Mouse (Mus musculus) large intestine, adult 2 months (tissue): Measurements from ENCODE around the gene Psmb10. TPM values are rescaled to one million over a fixed set of nuclear protein-coding genes. Genes with fewer than 3 reads are reported as not detected.

Experiments used
- DNase-seq: peaks from one replicate; pipeline ENCODE4 v3.0.0-alpha.2; 2012; ENCODE audit warnings: low read depth, low spot score
- WGBS: fragments of 180-500 bp; shearing (Covaris S2); methylation state at CpG from one replicate; pipeline ENCODE4 v1.1.7; 2018; 5-methylcytosine and 5-hydroxymethylcytosine counted together
- polyA plus RNA-seq: library from polyadenylated mRNA; depleted of rRNA; stranded (reverse); fragments of >200 nt; gene quantifications from 2 replicates; pipeline ENCODE4 v1.2.3, GENCODE M21; 2012

Psmb10 gene
- polyA plus RNA-seq, 1 experiment: 659 TPM

DNA sequence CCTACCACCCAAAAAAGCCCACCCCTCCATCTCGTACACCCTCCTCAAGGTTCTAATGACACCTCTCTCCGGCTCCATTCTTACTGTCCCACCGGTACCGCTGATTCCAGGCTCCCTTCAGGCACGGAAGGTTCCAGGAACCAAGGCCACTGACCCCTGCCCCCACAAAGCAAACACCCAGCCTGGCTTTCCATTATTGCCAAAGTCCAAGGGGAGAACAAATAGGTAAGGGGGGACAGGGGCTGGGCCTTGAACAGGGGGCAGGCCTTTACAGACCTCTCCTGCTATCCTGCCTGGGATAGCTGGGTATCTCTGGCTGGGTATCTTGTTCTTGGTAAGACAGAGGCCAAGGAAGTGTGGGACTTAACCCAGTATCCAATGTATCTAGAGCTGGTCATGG is 4.3 kb upstream of the Psmb10 start:
- no peak for DNase-seq
- 83% methylated on average over 5 of the region's 5 CpGs for WGBS

DNA sequence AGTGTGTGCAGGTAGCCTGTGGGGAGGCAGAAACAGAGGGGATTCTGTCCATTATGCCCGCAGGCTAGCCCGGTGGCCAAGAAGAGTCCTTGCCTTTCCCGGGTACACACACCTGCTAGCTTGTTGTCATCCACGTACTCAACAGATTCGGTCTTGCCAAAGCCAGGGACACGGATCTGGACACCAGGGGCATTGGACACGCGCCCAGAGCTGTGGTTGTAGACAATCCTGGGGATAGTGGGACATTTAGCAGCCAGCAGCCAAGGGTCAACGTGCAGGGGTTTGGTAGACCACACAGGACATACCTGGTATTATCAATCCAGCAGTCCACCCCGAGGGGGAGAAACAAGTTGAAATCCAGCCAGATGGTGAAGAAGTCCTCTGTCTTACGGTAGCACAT is 3.8 kb upstream of the Psmb10 start:
- WGBS: 91% methylated on average over 11 of the region's 11 CpGs
- DNase-seq: no peak

DNA sequence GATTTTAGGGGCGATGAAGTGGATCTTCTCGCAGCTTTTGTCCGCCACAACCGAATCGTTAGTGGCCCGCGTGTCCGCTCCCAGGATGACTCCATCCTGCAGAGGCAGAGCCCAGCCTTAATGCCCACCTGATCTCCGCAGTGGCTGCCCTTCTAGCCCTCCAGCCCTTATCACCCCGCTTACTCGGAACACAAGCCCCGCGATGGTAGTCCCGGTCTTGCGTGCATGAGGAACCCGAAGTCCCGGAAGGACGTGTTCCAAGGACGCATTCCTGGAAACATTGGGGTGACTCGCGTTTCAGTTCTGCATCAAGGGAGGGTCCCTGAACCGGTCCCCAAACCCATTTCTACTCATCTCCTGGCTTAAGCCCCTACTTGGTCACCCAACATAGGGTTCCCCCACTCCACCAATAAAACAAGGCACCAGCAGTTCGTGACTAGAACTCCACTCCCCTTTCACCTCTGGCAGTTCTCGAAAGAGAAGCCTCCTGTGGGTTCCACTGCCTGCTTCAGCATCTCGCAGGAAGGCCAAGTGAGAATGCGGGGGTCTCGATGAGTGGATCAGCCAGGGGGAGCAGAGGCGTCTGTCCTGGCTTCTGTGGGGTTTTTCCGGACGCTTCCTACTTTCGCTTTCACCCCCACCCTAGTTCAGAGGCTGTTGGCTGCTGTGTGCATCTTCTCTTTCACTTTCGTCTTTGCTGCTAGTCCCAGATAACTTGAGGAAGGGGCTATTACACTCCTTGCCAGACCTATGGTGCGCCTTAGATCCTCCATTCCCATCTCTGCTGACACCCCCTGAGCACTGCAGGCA is 543 bp downstream of the Psmb10 start:
- DNase-seq: peak; percentile 55
- WGBS: under 1% methylated on average over 33 of the region's 33 CpGs

DNA sequence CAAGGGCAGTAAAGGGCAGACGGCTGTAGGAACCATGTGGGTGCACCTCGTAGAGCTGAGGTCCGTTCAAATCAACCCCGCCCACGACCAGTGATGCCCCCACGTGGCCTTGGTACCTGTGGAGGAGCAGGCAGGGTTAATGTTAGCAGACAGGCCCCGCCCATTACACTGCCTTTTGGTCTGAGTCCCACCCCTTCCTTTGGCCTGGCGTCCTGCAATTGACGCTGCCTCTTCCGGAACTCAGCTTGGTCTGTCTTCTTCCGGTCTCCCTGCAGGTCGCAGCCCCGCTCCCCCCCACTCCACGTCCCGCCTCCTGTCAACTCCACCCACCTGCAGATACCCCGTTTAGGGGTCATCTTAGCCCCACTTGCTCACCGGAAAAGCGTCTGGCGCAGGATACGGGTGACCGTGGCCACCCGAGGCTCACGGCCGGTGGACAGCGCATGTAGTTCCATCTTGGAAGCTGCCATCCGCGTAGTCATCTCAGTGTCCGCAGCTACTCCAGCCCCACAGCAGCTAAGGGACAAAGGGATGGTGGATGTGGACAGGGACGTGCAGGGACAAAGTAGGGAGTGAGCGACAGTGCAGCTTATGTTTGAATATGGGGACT is 1.3 kb downstream of the Psmb10 start:
- WGBS: under 1% methylated on average over 30 of the region's 30 CpGs
- peak; percentile 62 for DNase-seq

DNA sequence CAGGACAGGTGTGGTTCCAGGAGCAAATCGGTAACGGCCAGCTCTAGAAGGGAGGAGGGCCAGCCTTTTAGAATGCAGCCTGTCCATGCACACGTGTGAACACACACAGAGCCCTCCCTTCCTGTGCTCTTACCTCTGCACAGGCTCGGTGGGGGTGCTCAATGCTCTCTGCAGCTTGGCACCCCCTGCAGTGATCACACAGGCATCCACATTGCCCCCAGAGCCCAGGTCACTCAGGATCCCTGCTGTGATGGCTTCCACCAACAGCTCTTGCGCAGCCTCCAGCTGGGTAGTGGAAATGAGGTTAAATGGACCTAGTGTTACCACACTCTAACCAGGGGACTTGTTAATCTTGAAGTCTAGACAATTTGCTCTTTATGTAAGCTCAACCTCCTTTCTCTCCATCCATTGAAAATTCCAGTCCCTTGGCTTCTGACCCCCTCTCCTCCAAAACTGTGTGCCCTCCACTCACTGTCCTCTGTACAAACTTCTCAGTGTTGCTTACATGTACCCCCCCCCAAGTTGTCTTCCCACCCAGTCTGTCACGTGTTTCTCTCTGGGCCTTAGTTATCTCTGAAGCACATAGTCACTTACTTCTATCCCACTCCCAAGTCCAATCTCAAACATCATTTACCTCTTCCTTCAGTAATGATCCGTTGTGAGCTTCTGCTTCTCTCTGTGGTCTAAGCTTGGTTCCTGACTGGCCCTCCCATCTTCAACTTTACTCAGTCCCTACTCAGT is 2.2 kb downstream of the Psmb10 start:
- DNase-seq: no peak
- WGBS: 51% methylated on average over 7 of the region's 7 CpGs

DNA sequence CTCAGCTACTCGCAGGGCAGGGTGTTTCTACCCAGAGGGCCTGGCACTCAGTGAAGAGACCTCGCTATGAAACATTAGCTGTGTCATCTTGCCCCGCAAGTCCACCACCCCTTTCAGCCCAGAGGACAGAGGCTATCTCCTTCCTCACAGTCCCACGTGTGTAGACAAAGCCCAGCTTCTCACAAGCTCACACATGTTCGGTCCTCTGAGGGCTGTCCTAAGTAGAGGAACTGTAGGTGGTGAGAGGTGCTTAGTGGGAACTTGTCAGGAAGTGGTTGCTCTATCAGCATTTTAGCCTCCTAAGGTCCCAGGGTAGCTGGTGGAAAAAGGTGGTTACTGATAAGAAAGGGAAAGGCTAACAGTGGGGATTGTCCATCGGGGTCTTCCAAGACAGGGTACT is 3.1 kb downstream of the Psmb10 start:
- no peak for DNase-seq
- WGBS: 81% methylated on average over 6 of the region's 6 CpGs

DNA sequence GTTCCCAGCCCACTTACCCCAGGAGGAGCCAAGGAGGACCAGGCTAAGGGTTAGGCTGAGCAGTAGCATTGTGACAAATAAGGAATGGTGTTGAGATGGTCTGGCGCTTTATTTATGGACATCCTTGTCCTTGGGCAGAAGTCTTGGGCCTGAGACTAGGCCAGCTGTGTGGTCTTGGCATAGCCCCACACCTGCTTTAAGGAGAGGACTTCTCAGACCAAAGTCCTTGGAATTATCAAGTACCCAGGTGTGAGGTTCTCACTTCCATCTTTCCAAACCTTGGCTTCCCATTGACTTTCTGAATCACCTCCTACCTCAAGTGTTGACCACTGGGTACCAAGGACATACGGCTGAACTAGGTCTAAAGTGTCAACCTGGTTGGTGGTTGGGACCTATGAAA is 4.5 kb downstream of the Psmb10 start, which contains the start of gene Ctrl:
Gene Ctrl (minus strand): TSS at position 101 of the 400 bp plus-strand sequence.
- no peak for DNase-seq
- WGBS: 89% methylated on average over 2 of the region's 2 CpGs

DNA sequence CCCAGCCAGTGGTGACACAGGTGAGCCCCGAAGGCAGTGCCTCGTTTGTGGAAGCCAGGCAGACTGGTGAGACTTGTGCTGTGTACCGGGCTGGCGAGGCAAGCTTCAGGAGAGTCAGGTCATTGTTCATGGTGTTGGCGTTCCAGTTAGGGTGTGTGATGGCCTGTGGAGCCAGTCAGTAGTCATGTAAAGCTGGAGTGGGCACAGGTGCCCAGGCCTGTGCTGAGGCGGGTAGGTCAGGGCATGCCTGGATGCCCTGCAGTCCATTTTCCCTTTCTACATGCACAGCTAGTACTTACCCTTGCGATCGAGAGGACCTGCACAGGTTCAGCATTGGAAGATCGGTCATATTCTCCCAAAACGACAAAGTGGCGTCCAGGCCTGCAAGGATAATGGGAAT is 5.7 kb downstream of the Psmb10 start:
- no peak for DNase-seq
- WGBS: 90% methylated on average over 11 of the region's 11 CpGs

DNA sequence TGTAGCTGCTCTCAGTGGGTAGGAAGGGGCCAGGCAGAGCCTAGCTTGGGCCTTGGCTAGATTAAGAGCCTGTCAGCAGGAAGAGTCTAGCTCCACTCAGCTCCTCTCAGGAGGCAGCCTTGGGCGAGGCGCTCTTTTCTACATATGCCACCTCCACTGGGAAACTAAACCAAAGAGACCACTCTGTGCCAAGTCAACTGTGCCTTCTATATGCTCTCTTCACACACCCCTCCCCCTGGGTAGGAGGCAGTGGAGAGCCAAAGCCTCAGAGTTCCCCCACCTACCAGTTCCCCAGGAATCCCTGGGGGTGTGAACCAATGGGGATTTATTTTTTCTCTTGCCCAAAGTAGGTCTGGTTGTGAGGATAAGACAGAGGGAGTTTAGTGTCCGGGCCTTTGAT is 7.0 kb downstream of the Psmb10 start:
- WGBS: 97% methylated on average over 3 of the region's 3 CpGs
- no peak for DNase-seq

DNA sequence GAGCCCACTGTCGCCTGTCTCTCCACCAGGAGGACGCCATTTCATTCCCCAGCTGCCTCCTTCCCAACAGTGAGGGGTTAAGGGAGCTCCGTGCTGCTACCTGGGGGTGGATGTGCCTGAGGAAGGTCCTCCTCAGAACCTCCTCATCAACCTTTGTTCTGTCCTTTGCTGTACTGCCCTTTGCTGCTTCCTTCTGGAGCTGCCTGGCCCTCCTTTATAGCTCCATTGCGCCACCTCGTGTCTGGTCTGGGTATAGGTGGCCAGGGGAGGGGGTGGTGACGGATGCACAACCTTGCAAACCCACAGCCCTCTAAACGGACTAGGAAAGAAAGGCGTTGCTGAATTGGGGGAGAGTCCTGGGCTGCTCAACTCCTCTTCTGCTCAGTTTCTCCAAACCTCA is 7.6 kb downstream of the Psmb10 start:
- no peak for DNase-seq
- WGBS: 29% methylated on average over 8 of the region's 8 CpGs

DNA sequence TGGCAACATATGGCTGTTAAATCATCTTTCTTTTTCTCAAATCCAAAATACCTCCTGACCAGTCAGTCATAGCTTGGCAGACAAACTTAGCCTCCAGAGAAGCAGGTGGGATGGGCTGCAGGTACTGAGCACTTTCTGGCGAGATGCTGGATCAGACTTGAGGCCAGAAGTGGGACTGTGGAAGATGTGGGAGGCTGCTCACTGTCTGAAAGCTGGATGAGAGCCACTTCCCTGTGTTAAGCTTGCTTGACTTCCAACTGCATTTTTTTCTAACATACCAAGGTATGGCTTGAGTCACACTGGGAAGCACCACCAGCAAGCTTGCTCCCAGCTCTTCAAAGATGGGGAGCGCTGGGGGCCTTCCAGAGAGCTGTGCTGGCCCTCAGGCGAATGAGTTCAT is 13.1 kb downstream of the Psmb10 start:
- DNase-seq: no peak
- WGBS: 83% methylated on average over 3 of the region's 3 CpGs

DNA sequence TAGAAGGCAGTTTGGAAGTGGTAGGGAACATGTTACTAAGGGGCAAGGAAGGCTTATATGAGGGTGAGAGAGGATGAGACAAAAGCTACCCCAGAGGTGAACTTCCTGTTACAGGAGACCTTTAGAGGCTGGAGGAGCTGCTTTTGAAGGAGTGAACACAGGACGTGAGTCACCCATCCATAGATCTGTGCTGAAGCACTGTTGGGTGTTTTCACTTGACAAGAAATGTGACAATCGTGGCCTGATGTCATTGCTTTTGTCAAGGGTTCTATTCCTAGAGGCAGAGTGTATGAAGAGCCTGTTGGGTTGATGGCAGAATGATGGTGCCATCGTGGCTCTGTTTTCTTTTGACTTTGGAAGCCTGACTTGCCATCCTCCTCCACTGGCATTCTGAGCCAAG is 18.9 kb downstream of the Psmb10 start:
- 71% methylated on average over 3 of the region's 3 CpGs for WGBS
- no peak for DNase-seq

DNA sequence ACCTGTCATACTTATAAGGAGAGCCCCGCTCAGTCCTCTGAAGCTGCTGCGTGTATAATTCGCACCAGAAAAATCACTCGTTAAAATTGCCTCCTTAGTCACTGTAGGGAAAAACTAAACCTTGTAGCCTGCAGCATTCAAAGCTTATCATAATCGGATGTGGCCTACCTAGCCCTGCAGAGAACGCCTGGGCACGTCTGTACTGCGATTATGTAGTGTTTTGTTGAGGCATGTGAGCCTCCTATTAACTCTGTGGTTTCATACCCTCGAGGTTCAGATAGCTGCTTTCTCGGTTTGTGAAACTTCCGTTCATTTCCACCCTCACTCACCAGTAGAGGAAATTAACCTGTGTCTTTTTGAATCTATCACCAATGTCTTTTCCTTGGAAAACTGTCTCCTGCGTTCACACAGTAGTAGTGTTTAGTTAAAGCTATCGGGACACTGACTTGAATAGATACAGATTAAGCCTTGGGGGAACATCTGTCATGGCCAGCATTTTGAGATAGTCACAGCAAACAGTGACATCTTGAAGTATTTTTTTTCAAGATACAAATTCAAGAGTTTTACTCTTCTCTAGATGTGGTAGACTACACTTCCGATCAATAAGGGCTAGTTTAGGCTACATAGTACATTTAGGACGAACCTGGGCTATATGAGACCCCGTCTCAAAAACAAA is 37.2 kb downstream of the Psmb10 start:
- no peak for DNase-seq
- WGBS: 23% methylated on average over 16 of the region's 16 CpGs

DNA sequence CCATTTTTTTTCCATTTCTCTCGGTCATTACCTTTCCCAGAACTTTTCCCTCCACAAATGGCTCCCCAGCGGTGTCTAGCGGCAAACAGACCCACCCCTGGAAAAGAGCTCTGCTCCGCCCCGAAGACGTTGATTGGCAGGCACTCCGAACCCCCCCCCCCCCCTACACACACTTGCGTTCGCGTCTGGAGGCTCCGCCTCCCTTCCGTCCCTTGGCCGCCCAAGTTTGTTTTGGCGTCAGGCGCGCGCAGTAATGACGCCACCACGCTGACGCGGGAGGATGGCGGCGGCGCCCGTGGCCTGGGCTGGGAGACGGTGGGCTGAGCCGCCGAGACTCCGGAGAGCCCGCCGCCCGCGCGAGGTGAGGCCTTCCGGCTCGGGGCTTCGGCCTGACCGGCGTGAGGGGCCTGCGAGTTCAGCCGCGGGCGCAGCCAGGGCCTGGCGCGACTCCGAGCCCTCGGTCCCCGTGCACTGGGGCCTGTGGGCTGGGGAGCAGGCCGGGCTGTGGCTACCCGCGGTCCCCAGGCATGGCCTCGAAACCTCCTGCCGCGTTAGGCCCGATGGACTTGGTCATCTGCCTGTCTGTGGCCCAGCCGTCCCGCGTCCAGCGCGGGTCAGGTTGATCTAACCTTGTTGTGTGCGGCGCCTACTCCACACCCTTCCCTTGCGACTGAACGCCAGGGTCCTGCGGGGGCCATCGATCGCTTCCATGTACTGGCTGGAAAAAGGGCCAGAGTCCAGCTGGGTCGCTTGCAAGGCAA is 37.9 kb downstream of the Psmb10 start, which contains the start of gene Pskh1:
Gene Pskh1 (plus strand): TSS at position 262 of the 761 bp plus-strand sequence.
- WGBS: under 1% methylated on average over 68 of the region's 68 CpGs
- peak; percentile 57 for DNase-seq

DNA sequence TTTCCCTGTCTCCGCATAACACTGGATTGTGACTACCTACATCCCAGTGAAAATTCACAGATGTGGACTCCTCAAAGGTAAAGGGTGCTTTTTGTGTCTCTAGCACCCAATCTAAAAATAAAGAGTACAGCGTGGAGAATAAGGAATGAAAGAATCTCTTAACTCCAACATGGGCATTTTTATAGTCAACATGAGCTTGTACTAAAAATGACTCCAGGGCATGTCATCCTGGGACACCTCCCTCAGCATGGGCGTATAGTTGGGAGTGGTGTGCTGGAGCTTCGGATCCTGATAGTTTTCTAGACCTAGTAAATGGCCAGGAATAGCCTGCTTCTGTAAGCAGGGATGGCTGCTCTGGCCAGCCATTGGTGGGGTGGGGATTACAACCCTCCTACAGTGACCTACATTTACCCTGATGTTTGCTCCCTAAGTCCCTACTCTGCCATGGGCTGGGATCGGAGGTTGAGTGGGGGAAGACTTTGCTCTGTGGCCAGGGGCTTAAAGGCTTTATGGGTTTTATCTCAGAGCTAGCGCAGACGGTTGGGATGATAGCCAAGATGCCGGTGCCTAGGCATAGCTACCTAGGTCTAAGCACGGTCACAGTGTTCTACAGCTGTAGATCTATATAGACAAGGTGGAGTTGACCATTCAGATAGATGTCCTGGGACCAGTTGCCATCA is 40.3 kb downstream of the Psmb10 start:
- DNase-seq: no peak
- WGBS: 54% methylated on average over 9 of the region's 9 CpGs

DNA sequence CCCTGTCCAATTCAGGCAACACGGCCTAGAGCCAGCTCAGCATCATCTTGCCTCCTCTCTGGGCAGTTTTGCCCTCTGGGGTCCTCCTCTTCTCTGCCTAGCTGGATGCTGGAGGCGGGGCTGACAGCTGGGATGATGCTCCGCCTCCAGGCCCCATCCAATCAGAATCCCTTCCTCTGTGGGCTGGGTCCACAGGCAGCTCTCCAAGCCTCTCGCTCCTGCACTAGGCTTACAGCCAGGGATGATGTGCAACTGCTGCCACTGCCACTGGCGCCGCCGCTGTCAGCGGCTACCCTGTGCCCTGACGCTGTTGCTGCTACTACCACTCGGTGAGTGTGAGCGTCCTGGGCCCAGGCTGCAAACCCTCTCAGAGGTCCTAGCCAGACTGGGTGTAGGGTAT is 44.9 kb downstream of the Psmb10 start, which contains the start of gene Nrn1l:
Gene Nrn1l (plus strand): TSS at position 229 of the 400 bp plus-strand sequence.
- DNase-seq: no peak
- 30% methylated on average over 11 of the region's 11 CpGs for WGBS

DNA sequence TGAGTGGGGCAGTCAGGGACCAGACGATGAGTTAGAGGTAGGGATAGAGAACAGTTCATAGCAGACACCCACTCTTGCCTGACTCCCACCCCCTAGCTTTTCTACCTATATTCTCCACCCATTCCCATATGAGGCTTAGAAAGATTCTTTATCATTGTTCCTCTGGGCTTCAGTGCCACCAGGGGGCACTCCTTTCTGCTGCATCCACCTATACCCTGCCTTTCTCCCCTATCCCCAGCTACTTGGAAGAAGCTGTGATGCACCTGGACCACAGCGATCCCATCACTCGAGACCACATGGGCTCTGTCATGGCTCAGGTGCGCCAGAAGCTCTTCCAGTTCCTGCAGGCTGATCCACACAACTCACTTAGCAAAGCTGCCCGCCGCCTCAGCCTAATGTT is 45.8 kb downstream of the Psmb10 start:
- WGBS: 80% methylated on average over 6 of the region's 6 CpGs
- DNase-seq: no peak

DNA sequence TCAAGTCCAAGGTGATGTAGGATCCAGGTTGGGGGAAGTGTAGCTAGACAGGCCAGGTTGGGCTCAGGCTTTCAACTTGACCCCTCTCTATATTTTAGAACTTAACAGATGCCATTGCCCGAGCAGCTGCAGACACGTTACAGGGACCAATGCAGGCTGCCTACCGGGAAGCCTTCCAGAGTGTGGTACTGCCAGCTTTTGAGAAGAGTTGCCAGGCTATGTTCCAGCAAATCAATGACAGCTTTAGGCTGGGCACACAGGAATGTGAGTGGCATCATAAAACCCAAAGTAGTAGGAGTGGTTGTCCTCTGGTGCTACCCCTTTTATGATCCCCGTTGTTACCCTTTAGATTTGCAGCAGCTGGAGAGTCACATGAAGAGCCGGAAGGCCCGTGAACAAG is 47.4 kb downstream of the Psmb10 start:
- DNase-seq: no peak
- WGBS: 69% methylated on average over 6 of the region's 6 CpGs
